8 mouse cellular contexts compared by ENCODE assay signal in genomic region chr7:19517652-19518365, GRCm38 (mm10). TPM values are rescaled to one million over a fixed set of nuclear protein-coding genes. Genes with fewer than 3 reads are reported as not detected.
DNase-seq lines count a peak whose midpoint lies in the region; ATAC-seq and TF ChIP-seq lines count a peak whose summit lies in the region.

Nkpd1 (plus strand) TSS chr7:19517838.

- 2% methylated on average over 19 of the region's 29 CpGs for WGBS in kidney, embryonic 16.5 days
- 7% methylated on average over 29 of the region's 29 CpGs for WGBS in bone marrow, adult 2 months
- 5% methylated on average over 26 of the region's 29 CpGs for WGBS in forebrain, embryonic 11.5 days
- WGBS in limb, embryonic 15.5 days, result 3% methylated on average over 24 of the region's 29 CpGs

- H3K4me2 ChIP-seq in kidney, embryonic 16.5 days (replicated peaks; ENCODE audit: low read depth, low read length), result peak within 1 kb of the TSS; percentile 50
- H3K4me2 ChIP-seq in forebrain, embryonic 11.5 days (ENCODE audit: low read depth, low read length, severe bottlenecking), result peak within 1 kb of the TSS; percentile 49
- peak within 1 kb of the TSS; percentile 34 for H3K4me2 ChIP-seq in limb, embryonic 15.5 days

- TF ChIP-seq CTCF in bone marrow, adult 2 months (IDR thresholded peaks at IDR 0.05; ENCODE audit: control insufficient read depth, insufficient read depth, low read length), result peak; percentile 34; the same call in 1 of the 2 replicates

- DNase-seq in kidney, adult 18-20 months, result no peak
- no peak for DNase-seq in forebrain, embryonic 11.5 days (ENCODE audit: low spot score)
- DNase-seq in splenic B cell, adult 2 months (ENCODE audit: low read depth, low spot score), result peak; percentile 39
- DNase-seq in right cerebral cortex, adult 18-20 months, result no peak
- no peak for DNase-seq in gastrocnemius, postnatal 14 days

- H3K9ac ChIP-seq in kidney, embryonic 16.5 days (replicated peaks; ENCODE audit: low read length), result peak within 1 kb of the TSS; percentile 3; the same call in 1 of the 2 replicates
- H3K9ac ChIP-seq in forebrain, embryonic 11.5 days (ENCODE audit: low read length), result peak within 1 kb of the TSS; percentile 33
- 0 out of 2 replicates have a peak within 1 kb of the TSS, but pooled peaks have one; percentile 4 for H3K9ac ChIP-seq in limb, embryonic 15.5 days

- no peaks in the 10 kb centered on the region for H3K9me3 ChIP-seq in kidney, embryonic 16.5 days (ENCODE audit: low read length)
- no peaks in the 10 kb centered on the region for H3K9me3 ChIP-seq in forebrain, embryonic 11.5 days (ENCODE audit: control insufficient read depth, low read length)
- H3K9me3 ChIP-seq in limb, embryonic 15.5 days, result no peaks in the 10 kb centered on the region

- H3K4me3 ChIP-seq in kidney, embryonic 16.5 days (ENCODE audit: low read length), result peak within 1 kb of the TSS; percentile 23; the same call in 1 of the 2 replicates
- H3K4me3 ChIP-seq in bone marrow, adult 2 months (replicated peaks; ENCODE audit: control insufficient read depth, low read depth, low read length), result no peak within 1 kb of the TSS
- H3K4me3 ChIP-seq in forebrain, embryonic 11.5 days (ENCODE audit: low read depth, low read length), result peak within 1 kb of the TSS; percentile 14
- H3K4me3 ChIP-seq in limb, embryonic 15.5 days, result peak within 1 kb of the TSS; percentile 7; the same call in 1 of the 2 replicates

- peaks cover 55% of the 10 kb centered on the region for H3K27me3 ChIP-seq in kidney, embryonic 16.5 days (ENCODE audit: insufficient read depth, low read length)
- H3K27me3 ChIP-seq in forebrain, embryonic 11.5 days (ENCODE audit: control insufficient read depth, insufficient read depth, low read length), result peaks cover 51% of the 10 kb centered on the region
- peaks cover 65% of the 10 kb centered on the region for H3K27me3 ChIP-seq in limb, embryonic 15.5 days
- H3K27me3 ChIP-seq in splenic B cell, adult 2 months (ENCODE audit: control insufficient read depth, insufficient read depth, low read length, poor library complexity, severe bottlenecking), result no peaks in the 10 kb centered on the region; the same call in 1 of the 2 replicates

- H3K4me1 ChIP-seq in kidney, embryonic 16.5 days (ENCODE audit: insufficient read depth, low read length), result peaks cover 9% of the 10 kb centered on the region
- H3K4me1 ChIP-seq in bone marrow, adult 2 months (ENCODE audit: control insufficient read depth, insufficient read depth, low read length), result no peaks in the 10 kb centered on the region
- H3K4me1 ChIP-seq in forebrain, embryonic 11.5 days (replicated peaks; ENCODE audit: control insufficient read depth, insufficient read depth, low read length), result peaks cover 2% of the 10 kb centered on the region; the same call in 1 of the 2 replicates
- H3K4me1 ChIP-seq in limb, embryonic 15.5 days, result peaks cover 21% of the 10 kb centered on the region

- TF ChIP-seq POLR2A in bone marrow, adult 2 months (IDR thresholded peaks at IDR 0.05; ENCODE audit: borderline replicate concordance, control insufficient read depth, low read depth, low read length), result no peak

- no peak for ATAC-seq in kidney, embryonic 16.5 days (ENCODE audit: low FRiP score, low TSS enrichment)
- ATAC-seq in forebrain, embryonic 11.5 days (replicated peaks; ENCODE audit: low FRiP score), result peak; percentile 40; the same call in 1 of the 2 replicates
- ATAC-seq in limb, embryonic 15.5 days (ENCODE audit: insufficient number of reproducible peaks, low FRiP score, low TSS enrichment, low read depth), result no peak

- intact Hi-C loops in gastrocnemius, postnatal 14 days (cut with DNase I; ENCODE audit: low total_unique reads), result loop anchor here (5.0 kb wide), 1 partner anchor 64 kb away; no protein-coding TSS in a partner anchor

- no peaks in the 10 kb centered on the region for H3K36me3 ChIP-seq in kidney, embryonic 16.5 days (ENCODE audit: insufficient read depth, low read length)
- H3K36me3 ChIP-seq in forebrain, embryonic 11.5 days (ENCODE audit: control insufficient read depth, insufficient read depth, low read length), result no peaks in the 10 kb centered on the region
- no peaks in the 10 kb centered on the region for H3K36me3 ChIP-seq in limb, embryonic 15.5 days
- no peaks in the 10 kb centered on the region for H3K36me3 ChIP-seq in splenic B cell, adult 2 months (ENCODE audit: control insufficient read depth, insufficient read depth, low read length, poor library complexity, severe bottlenecking)

- no peak within 1 kb of the TSS for H3K27ac ChIP-seq in kidney, embryonic 16.5 days (ENCODE audit: low read length)
- no peak within 1 kb of the TSS; the same call in 1 of the 2 replicates for H3K27ac ChIP-seq in bone marrow, adult 2 months (ENCODE audit: control insufficient read depth, insufficient read depth, low read depth, low read length, poor library complexity)
- no peak within 1 kb of the TSS for H3K27ac ChIP-seq in forebrain, embryonic 11.5 days (ENCODE audit: low read depth, low read length)
- no peak within 1 kb of the TSS for H3K27ac ChIP-seq in limb, embryonic 15.5 days

RNA-seq across cellular contexts. Expression of gene Nkpd1, which starts in this region (rescaled TPM):
- 0.11 and 0.14 TPM in 2 replicates for polyA plus RNA-seq in kidney, embryonic 16.5 days (2015; fragmentation: Nextera tagmentation; extraction: Ambion mirVana)
- polyA plus RNA-seq in bone marrow, adult 2 months (2011; ENCODE audit: insufficient read depth, insufficient read length, low replicate concordance, missing spikeins), result not detected in 2 replicates
- 0.11 TPM in 1 of 2 replicates, not detected in the other for polyA plus RNA-seq in forebrain, embryonic 11.5 days (2014; fragmentation: Nextera tagmentation; extraction: Ambion mirVana)
- 1.7 and 2.5 TPM in 2 replicates for polyA plus RNA-seq in limb, embryonic 15.5 days (2015; fragmentation: Nextera tagmentation; extraction: Ambion mirVana)
- total RNA-seq in gastrocnemius, postnatal 14 days (2021), result not detected

Comparison
In these comparisons a context has a peak if more than half of its experiments do, and no peak if none do; other contexts are left out.
1. Peak in ATAC-seq, H3K4me3 ChIP-seq, H3K9ac ChIP-seq and H3K4me2 ChIP-seq in forebrain, embryonic 11.5 days; RNA of the gene not detected or under 1 TPM.